Mouse (Mus musculus): Measurements from ENCODE around the gene Sptbn4.

DNA sequence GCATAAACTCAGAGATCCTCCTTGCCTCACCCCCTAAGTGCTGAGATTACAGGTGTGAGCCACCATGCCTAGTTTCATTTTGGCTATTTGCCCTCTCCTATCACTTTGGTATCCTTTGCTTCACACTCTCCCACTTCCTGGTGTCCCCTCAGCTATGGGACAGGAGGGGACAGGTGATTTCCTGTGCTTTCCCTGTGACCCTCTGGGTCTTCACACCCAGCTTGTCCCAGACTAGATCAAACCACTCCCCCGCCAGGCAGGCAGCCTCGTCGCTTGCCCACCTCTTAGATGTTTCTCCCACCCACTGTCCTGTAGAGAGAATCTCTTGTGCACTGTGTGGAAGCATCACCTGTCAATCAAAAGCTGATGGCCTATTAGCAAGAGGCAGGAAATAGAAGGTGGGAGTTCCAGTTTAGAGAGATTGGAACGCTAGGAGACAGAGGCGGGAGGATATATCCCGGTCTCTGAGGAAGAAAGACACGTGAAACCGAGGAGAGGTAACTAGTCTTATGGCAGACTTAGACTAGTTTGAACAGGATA is 136.4 kb downstream of the Sptbn4 start:
- TF ChIP-seq CTCF (IDR thresholded peaks at IDR 0.05; ENCODE audit: low read depth) (no peak), EP300 (IDR thresholded peaks at IDR 0.05; ENCODE audit: low read depth) (no peak)
